Mouse (Mus musculus): Measurements from ENCODE around the gene Cblb. TPM values are rescaled to one million over a fixed set of nuclear protein-coding genes. Genes with fewer than 3 reads are reported as not detected.

The Cblb gene
- polyA plus RNA-seq, 1 experiment from 2014 or later: 1.8 TPM

- Histone ChIP-seq H3K27ac (replicated peaks) (no peak overlapping the region), H3K27me3 (no peaks in the 10 kb centered on the region), H3K4me2 (no peak overlapping the region), H3K36me3 (replicated peaks) (0 out of 2 replicates have a peak, but pooled peaks cover 1% of the 10 kb centered on the region), H3K4me3 (replicated peaks) (no peak overlapping the region), H3K9ac (no peak overlapping the region), H3K4me1 (replicated peaks) (no peaks in the 10 kb centered on the region), H3K9me3 (replicated peaks) (no peaks in the 10 kb centered on the region)
- ATAC-seq (ENCODE audit: insufficient read depth): no peak
- WGBS (ENCODE audit: insufficient replicate concordance): 68% methylated on average over 7 of the region's 7 CpGs
Observed at GRCm38 (mm10) chr16:52200107-52200506, 169.1 kb downstream of the Cblb start.

GRCm38 (mm10) chr16:52210844-52211606 is 180.0 kb downstream of the Cblb start:
- Histone ChIP-seq H3K4me1 (replicated peaks) (no peaks in the 10 kb centered on the region), H3K27ac (replicated peaks) (no peak overlapping the region), H3K4me3 (replicated peaks) (no peak overlapping the region), H3K27me3 (no peaks in the 10 kb centered on the region), H3K4me2 (no peak overlapping the region), H3K36me3 (replicated peaks) (no peaks in the 10 kb centered on the region), H3K9me3 (replicated peaks) (no peaks in the 10 kb centered on the region), H3K9ac (no peak overlapping the region)
- no peak for ATAC-seq (ENCODE audit: insufficient read depth)
- 76% methylated on average over 8 of the region's 8 CpGs for WGBS (ENCODE audit: insufficient replicate concordance)

- Histone ChIP-seq H3K4me3 (replicated peaks) (no peak overlapping the region), H3K36me3 (replicated peaks) (no peaks in the 10 kb centered on the region), H3K4me1 (replicated peaks) (no peaks in the 10 kb centered on the region), H3K9ac (no peak overlapping the region), H3K27me3 (no peaks in the 10 kb centered on the region), H3K27ac (replicated peaks) (no peak overlapping the region), H3K9me3 (replicated peaks) (no peaks in the 10 kb centered on the region), H3K4me2 (no peak overlapping the region)
- no peak for ATAC-seq (ENCODE audit: insufficient read depth)
- WGBS (ENCODE audit: insufficient replicate concordance): 15% methylated on average over 2 of the region's 2 CpGs
Observed at GRCm38 (mm10) chr16:52219069-52219468, 188.0 kb downstream of the Cblb start.

GRCm38 (mm10) chr16:52222896-52223295 is 191.9 kb downstream of the Cblb start:
- Histone ChIP-seq H3K4me1 (replicated peaks) (no peaks in the 10 kb centered on the region), H3K27me3 (no peaks in the 10 kb centered on the region), H3K4me3 (replicated peaks) (no peak overlapping the region), H3K4me2 (no peak overlapping the region), H3K9me3 (replicated peaks) (no peaks in the 10 kb centered on the region), H3K36me3 (replicated peaks) (no peaks in the 10 kb centered on the region), H3K27ac (replicated peaks) (no peak overlapping the region), H3K9ac (no peak overlapping the region)
- WGBS (ENCODE audit: insufficient replicate concordance): 47% methylated on average over 4 of the region's 4 CpGs
- ATAC-seq (ENCODE audit: insufficient read depth): no peak

- Histone ChIP-seq H3K27ac (replicated peaks) (no peak overlapping the region), H3K9me3 (replicated peaks) (no peaks in the 10 kb centered on the region), H3K36me3 (replicated peaks) (no peaks in the 10 kb centered on the region), H3K27me3 (no peaks in the 10 kb centered on the region), H3K4me1 (replicated peaks) (no peaks in the 10 kb centered on the region), H3K4me3 (replicated peaks) (no peak overlapping the region), H3K9ac (no peak overlapping the region), H3K4me2 (no peak overlapping the region)
- WGBS (ENCODE audit: insufficient replicate concordance): 62% methylated on average over 7 of the region's 7 CpGs
- ATAC-seq (ENCODE audit: insufficient read depth): no peak
Observed at GRCm38 (mm10) chr16:52229446-52229845, 198.4 kb downstream of the Cblb start.

- H3K9ac ChIP-seq: no peak overlapping the region
- H3K4me3 ChIP-seq (replicated peaks): no peak overlapping the region
- ATAC-seq (ENCODE audit: insufficient read depth): no peak
- WGBS (ENCODE audit: insufficient replicate concordance): 39% methylated on average over 2 of the region's 2 CpGs
- H3K27ac ChIP-seq (replicated peaks): no peak overlapping the region
- no peaks in the 10 kb centered on the region for H3K9me3 ChIP-seq (replicated peaks)
- H3K4me1 ChIP-seq (replicated peaks): no peaks in the 10 kb centered on the region
- H3K36me3 ChIP-seq (replicated peaks): no peaks in the 10 kb centered on the region
- H3K27me3 ChIP-seq: no peaks in the 10 kb centered on the region
- no peak overlapping the region for H3K4me2 ChIP-seq
Observed at GRCm38 (mm10) chr16:52229930-52230329, 198.9 kb downstream of the Cblb start.

GRCm38 (mm10) chr16:52242144-52242543 is 211.1 kb downstream of the Cblb start:
- H3K4me1 ChIP-seq (replicated peaks): no peaks in the 10 kb centered on the region
- no peak overlapping the region for H3K27ac ChIP-seq (replicated peaks)
- no peak for ATAC-seq (ENCODE audit: insufficient read depth)
- WGBS (ENCODE audit: insufficient replicate concordance): 59% methylated on average over 2 of the region's 2 CpGs
- H3K4me2 ChIP-seq: no peak overlapping the region
- no peak overlapping the region for H3K4me3 ChIP-seq (replicated peaks)
- no peaks in the 10 kb centered on the region for H3K27me3 ChIP-seq
- H3K9ac ChIP-seq: no peak overlapping the region
- no peaks in the 10 kb centered on the region for H3K9me3 ChIP-seq (replicated peaks)
- no peaks in the 10 kb centered on the region for H3K36me3 ChIP-seq (replicated peaks)

- H3K9ac ChIP-seq: no peak overlapping the region
- 64% methylated on average over 4 of the region's 4 CpGs for WGBS (ENCODE audit: insufficient replicate concordance)
- no peak overlapping the region for H3K4me2 ChIP-seq
- H3K4me3 ChIP-seq (replicated peaks): no peak overlapping the region
- no peak overlapping the region for H3K27ac ChIP-seq (replicated peaks)
- ATAC-seq (ENCODE audit: insufficient read depth): no peak
- no peaks in the 10 kb centered on the region for H3K36me3 ChIP-seq (replicated peaks)
- H3K4me1 ChIP-seq (replicated peaks): no peaks in the 10 kb centered on the region
- H3K27me3 ChIP-seq: no peaks in the 10 kb centered on the region
- H3K9me3 ChIP-seq (replicated peaks): no peaks in the 10 kb centered on the region
Observed at GRCm38 (mm10) chr16:52243421-52243973, 212.5 kb downstream of the Cblb start.

GRCm38 (mm10) chr16:52250196-52250595 is 219.2 kb downstream of the Cblb start:
- no peak for ATAC-seq (ENCODE audit: insufficient read depth)
- H3K9me3 ChIP-seq (replicated peaks): no peaks in the 10 kb centered on the region
- no peak overlapping the region for H3K4me2 ChIP-seq
- H3K27me3 ChIP-seq: no peaks in the 10 kb centered on the region
- H3K9ac ChIP-seq: no peak overlapping the region
- no peak overlapping the region for H3K4me3 ChIP-seq (replicated peaks)
- 60% methylated on average over 4 of the region's 4 CpGs for WGBS (ENCODE audit: insufficient replicate concordance)
- 0 out of 2 replicates have a peak, but pooled peaks cover 6% of the 10 kb centered on the region for H3K36me3 ChIP-seq (replicated peaks)
- no peaks in the 10 kb centered on the region for H3K4me1 ChIP-seq (replicated peaks)
- no peak overlapping the region for H3K27ac ChIP-seq (replicated peaks)

- no peak overlapping the region for H3K4me2 ChIP-seq
- H3K4me3 ChIP-seq (replicated peaks): no peak overlapping the region
- no peaks in the 10 kb centered on the region for H3K27me3 ChIP-seq
- no peak overlapping the region for H3K27ac ChIP-seq (replicated peaks)
- H3K9ac ChIP-seq: no peak overlapping the region
- 0 out of 2 replicates have a peak, but pooled peaks cover 6% of the 10 kb centered on the region for H3K36me3 ChIP-seq (replicated peaks)
- 73% methylated on average over 4 of the region's 4 CpGs for WGBS (ENCODE audit: insufficient replicate concordance)
- ATAC-seq (ENCODE audit: insufficient read depth): no peak
- no peaks in the 10 kb centered on the region for H3K4me1 ChIP-seq (replicated peaks)
- no peaks in the 10 kb centered on the region for H3K9me3 ChIP-seq (replicated peaks)
Observed at GRCm38 (mm10) chr16:52250935-52251334, 219.9 kb downstream of the Cblb start.
